Mouse (Mus musculus) liver, postnatal 0 days (tissue): ENCODE data around the gene Ttc16.

ENCODE experiments used
- CTCF ChIP-seq: sonication (generic); IDR thresholded peaks from 2 replicates; pipeline ENCODE4 v1.5.1; 2016; ENCODE audit warnings: antibody characterized with exemption, low read depth
- EP300 ChIP-seq: IDR thresholded peaks from 2 replicates; pipeline ENCODE4 v1.6.1; 2016; ENCODE audit warnings: antibody characterized with exemption, low read depth, mild to moderate bottlenecking

DNA sequence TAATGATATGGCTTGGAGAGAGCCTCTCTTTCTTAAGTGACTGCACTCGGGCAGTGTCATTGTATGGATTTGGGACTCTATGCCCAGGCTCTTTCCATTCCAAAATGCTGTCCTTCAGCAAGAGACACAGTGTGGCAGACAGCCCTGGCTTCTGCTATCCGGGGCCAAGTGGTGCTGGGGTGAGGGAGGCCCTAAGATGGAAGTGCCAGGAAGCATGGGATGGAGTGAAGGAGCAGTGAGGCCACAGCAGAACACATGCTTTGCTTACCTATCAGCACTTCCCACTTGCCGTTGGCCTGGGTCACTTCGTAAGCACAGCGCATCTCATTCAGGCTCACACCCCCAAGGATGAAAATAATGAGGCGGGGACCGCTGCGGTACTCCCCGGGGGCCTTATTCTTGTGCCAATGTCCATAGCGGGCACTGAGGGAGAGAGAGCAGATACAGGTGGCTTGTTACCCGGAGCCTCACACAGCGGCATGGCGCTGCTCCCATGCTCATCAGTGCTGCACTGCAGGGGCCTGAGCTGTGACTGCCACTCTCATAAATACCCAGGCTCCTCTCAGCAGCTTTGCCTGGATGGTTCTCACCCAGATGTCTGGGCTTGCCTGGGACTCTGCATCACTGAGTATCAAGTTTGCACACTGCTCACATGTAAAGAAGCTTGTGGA, 20.4 kb upstream of the Ttc16 start:
- TF ChIP-seq CTCF (no peak), EP300 (no peak)
